ENCODE assay signal across 24 mouse cellular contexts in the genomic region with DNA sequence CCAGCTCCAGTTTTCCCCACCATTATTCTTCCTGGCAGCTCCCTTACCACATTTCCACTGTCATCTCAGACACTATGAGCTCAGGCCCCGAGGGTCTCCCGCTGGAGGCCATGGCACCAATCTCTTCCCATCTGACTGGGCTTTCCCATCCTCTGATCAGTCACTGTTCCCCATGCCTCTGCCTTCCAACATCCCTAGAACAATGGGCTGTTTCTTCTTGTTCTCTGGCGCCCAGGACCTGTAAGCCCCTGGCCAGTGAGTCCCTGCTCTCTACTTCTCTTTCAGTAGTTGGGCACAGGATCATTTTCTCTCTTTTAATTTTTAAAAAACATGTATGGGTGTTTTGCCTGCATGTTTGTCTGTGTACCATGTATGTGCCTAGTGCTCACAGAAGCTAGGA.
A peak's percentile ranks its signal among the peaks of the same experiment; 100 is the strongest.
DNase-seq lines count a peak whose midpoint lies in the region; ATAC-seq and TF ChIP-seq lines count a peak whose summit lies in the region.
"Had no signal": no experiment of that assay in that cellular context is flagged by ENCODE, and none has a peak within 500 bp of the region (broad histone marks: within the 10 kb centered on the region; RNA-seq: fewer than 3 reads in every experiment).

No protein-coding gene starts in this region.

- ATAC-seq in frontal cortex, adult (ENCODE audit: low TSS enrichment) = 0 out of 2 replicates have a peak, but pooled peaks have one; percentile 42
- ATAC-seq: forebrain, embryonic 14.5 days; forebrain, embryonic 16.5 days had no signal

- no peak for TF ChIP-seq POLR2A in cortical plate, adult 2 months (IDR thresholded peaks at IDR 0.05; ENCODE audit: extremely low read depth, insufficient read depth, low read length)

- intact Hi-C loops in left cerebral cortex, adult 2 months (cut with DNase I) = loop anchor here (10.0 kb wide), 1 partner anchor 142 kb away; a partner anchor contains a TSS

- no peaks in the 10 kb centered on the region; the same call in 1 of the 2 replicates for H3K4me1 ChIP-seq in cortical plate, adult 2 months (ENCODE audit: control insufficient read depth, insufficient read depth, low read length)
- H3K4me1 ChIP-seq: embryonic facial prominence, embryonic 13.5 days; embryonic facial prominence, embryonic 15.5 days; forebrain, embryonic 10.5 days had no signal

- no peak overlapping the region for H3K4me3 ChIP-seq in layer of hippocampus, adult 2 months
- H3K4me3 ChIP-seq in left cerebral cortex, adult 2 months = no peak overlapping the region
- no peak overlapping the region for H3K4me3 ChIP-seq in cortical plate, adult 2 months (ENCODE audit: insufficient read depth, low read length)
- H3K4me3 ChIP-seq: embryonic facial prominence, embryonic 13.5 days; embryonic facial prominence, embryonic 15.5 days; erythroblast, embryonic 14.5 days; forebrain, embryonic 10.5 days; forebrain, embryonic 12.5 days had no signal

- DNase-seq in frontal cortex, postnatal 10 days (ENCODE audit: low spot score in 2 of 2) = no peak
- DNase-seq in layer of hippocampus, adult 2 months (ENCODE audit: low spot score in 2 of 2) = no peak
- no peak for DNase-seq in layer of hippocampus, postnatal 10 days (ENCODE audit: low spot score in 2 of 2)
- no peak for DNase-seq in left cerebral cortex, adult 2 months (ENCODE audit: extremely low spot score in 1 of 2, low spot score in 2 of 2)
- no peak for DNase-seq in left cerebral cortex, adult 9 months (ENCODE audit: low spot score in 2 of 2)
- DNase-seq in lung, postnatal 25 days (ENCODE audit: low spot score) = no peak
- DNase-seq: adrenal gland, adult 2 months; adrenal gland, postnatal 10 days; adrenal gland, postnatal 25 days; cerebellum, adult 11 months; cerebellum, adult 18-20 months; cerebellum, adult 9-10 months; cerebellum, postnatal 10 days; cerebellum, postnatal 25 days; embryo, embryonic 11 days had no signal

- peak overlapping the region; percentile 82 for H3K27ac ChIP-seq in layer of hippocampus, adult 2 months
- peak overlapping the region; percentile 57; the same call in 1 of the 2 replicates for H3K27ac ChIP-seq in left cerebral cortex, adult 2 months
- peak overlapping the region; percentile 48 for H3K27ac ChIP-seq in cortical plate, adult 2 months (ENCODE audit: insufficient read depth, low read length)
- H3K27ac ChIP-seq: embryonic facial prominence, embryonic 13.5 days; embryonic facial prominence, embryonic 15.5 days; forebrain, embryonic 10.5 days; forebrain, embryonic 12.5 days had no signal

- TF ChIP-seq CTCF in layer of hippocampus, adult 2 months (conservative IDR thresholded peaks at IDR 0.05) = no peak
- no peak for TF ChIP-seq CTCF in left cerebral cortex, adult 2 months (IDR thresholded peaks at IDR 0.05)
- TF ChIP-seq CTCF in cortical plate, adult 2 months (IDR thresholded peaks at IDR 0.05; ENCODE audit: extremely low read depth, insufficient read depth, low read length) = no peak
